In genomic region chr1:169252189-169252588, GRCm38 (mm10) we compare ENCODE assay signal across 23 mouse cellular contexts.
"Had no signal": no experiment of that assay in that cellular context is flagged by ENCODE, and none has a peak within 500 bp of the region (broad histone marks: within the 10 kb centered on the region; RNA-seq: fewer than 3 reads in every experiment).

No protein-coding gene starts in this region.

- H3K9me3 ChIP-seq: limb, embryonic 10.5 days; limb, embryonic 13.5 days; liver, embryonic 12.5 days; liver, embryonic 15.5 days; lung, embryonic 15.5 days; midbrain, embryonic 10.5 days; neural tube, embryonic 12.5 days; neural tube, embryonic 15.5 days had no signal

- H3K9ac ChIP-seq: limb, embryonic 13.5 days; liver, embryonic 12.5 days; liver, embryonic 15.5 days; lung, embryonic 15.5 days; neural tube, embryonic 12.5 days; neural tube, embryonic 15.5 days had no signal

- H3K36me3 ChIP-seq: limb, embryonic 10.5 days; limb, embryonic 13.5 days; liver, embryonic 12.5 days; liver, embryonic 15.5 days; lung, embryonic 15.5 days; midbrain, embryonic 10.5 days; neural tube, embryonic 12.5 days; neural tube, embryonic 15.5 days had no signal

- H3K4me1 ChIP-seq: liver, embryonic 12.5 days; liver, embryonic 15.5 days; lung, embryonic 15.5 days; megakaryocyte, embryonic 14.5 days; midbrain, embryonic 10.5 days; neural tube, embryonic 12.5 days; neural tube, embryonic 15.5 days had no signal

- H3K4me2 ChIP-seq: limb, embryonic 13.5 days; liver, embryonic 12.5 days; liver, embryonic 15.5 days; lung, embryonic 15.5 days; neural tube, embryonic 12.5 days; neural tube, embryonic 15.5 days had no signal

- H3K4me3 ChIP-seq: limb, embryonic 10.5 days; limb, embryonic 13.5 days; liver, embryonic 12.5 days; liver, embryonic 15.5 days; lung, embryonic 15.5 days; megakaryocyte, embryonic 14.5 days; midbrain, embryonic 10.5 days; neural tube, embryonic 12.5 days; neural tube, embryonic 15.5 days had no signal

- ATAC-seq: liver, embryonic 12.5 days had no signal

- H3K27me3 ChIP-seq: liver, embryonic 12.5 days; liver, embryonic 15.5 days; lung, embryonic 15.5 days; megakaryocyte, embryonic 14.5 days; neural tube, embryonic 12.5 days; neural tube, embryonic 15.5 days had no signal

- DNase-seq: kidney, postnatal 14 days; kidney, postnatal 4 days; liver; lung, adult 18-20 months; lung, postnatal 10 days; lung, postnatal 36 days; midbrain, embryonic 14.5 days; right cerebral cortex, adult 18-20 months; right cerebral cortex, postnatal 14 days; right cerebral cortex, postnatal 4 days; thymus, adult 2 months; thymus, postnatal 14 days; thymus, postnatal 4 days had no signal

- H3K27ac ChIP-seq: limb, embryonic 10.5 days; limb, embryonic 13.5 days; liver, embryonic 12.5 days; liver, embryonic 15.5 days; lung, embryonic 15.5 days; midbrain, embryonic 10.5 days; neural tube, embryonic 12.5 days; neural tube, embryonic 15.5 days; stomach, postnatal 0 days had no signal
